13 mouse cellular contexts compared by ENCODE assay signal in the genomic region with DNA sequence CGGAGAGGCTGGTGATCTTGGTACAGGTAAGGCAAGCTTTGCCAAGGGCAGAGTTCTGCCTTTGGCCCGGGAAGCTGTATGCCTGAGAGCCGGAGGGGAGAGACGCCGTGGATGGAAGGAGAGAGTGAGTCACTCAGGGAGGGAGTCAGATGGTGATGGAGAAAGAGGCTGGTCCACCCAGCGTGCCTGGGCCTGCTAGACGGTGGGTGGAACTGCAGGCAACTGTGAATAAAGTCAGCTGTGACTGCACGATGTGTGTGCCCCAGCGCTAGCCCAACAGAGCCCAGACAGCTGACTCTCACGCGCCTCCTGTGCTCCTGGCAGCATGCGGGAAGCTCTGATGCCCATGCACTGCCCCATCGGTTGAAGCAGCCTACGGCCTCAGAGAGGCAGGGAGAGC. TPM values are rescaled to one million over a fixed set of nuclear protein-coding genes. Genes with fewer than 3 reads are reported as not detected.
DNase-seq lines count a peak whose midpoint lies in the region; ATAC-seq and TF ChIP-seq lines count a peak whose summit lies in the region.
"Had no signal": no experiment of that assay in that cellular context is flagged by ENCODE, and none has a peak within 500 bp of the region (broad histone marks: within the 10 kb centered on the region; RNA-seq: fewer than 3 reads in every experiment).

No protein-coding gene starts in this region.

- 43% methylated on average over 14 of the region's 14 CpGs for WGBS in olfactory bulb, adult 2 months
- WGBS in hindbrain, embryonic 12.5 days: 94% methylated on average over 14 of the region's 14 CpGs

- no peak overlapping the region for H3K4me2 ChIP-seq in hindbrain, embryonic 12.5 days (replicated peaks)
- H3K4me2 ChIP-seq: heart, embryonic 13.5 days; limb, embryonic 12.5 days had no signal

- TF ChIP-seq POLR2A in olfactory bulb, adult 2 months (IDR thresholded peaks at IDR 0.05; ENCODE audit: insufficient read depth, low read depth, low read length): no peak

- H3K9ac ChIP-seq in hindbrain, embryonic 12.5 days: no peak overlapping the region
- H3K9ac ChIP-seq: forebrain, postnatal 0 days; heart, embryonic 13.5 days; limb, embryonic 12.5 days had no signal

- peaks cover 52% of the 10 kb centered on the region for H3K4me1 ChIP-seq in olfactory bulb, adult 2 months (ENCODE audit: control insufficient read depth, insufficient read depth, low read length)
- H3K4me1 ChIP-seq in hindbrain, embryonic 12.5 days: peaks cover 15% of the 10 kb centered on the region; the same call in 1 of the 2 replicates

- H3K9me3 ChIP-seq in hindbrain, embryonic 12.5 days (replicated peaks): no peaks in the 10 kb centered on the region
- H3K9me3 ChIP-seq: heart, embryonic 13.5 days; limb, embryonic 12.5 days had no signal

- ATAC-seq in activated CD4-positive, CD25-positive, alpha-beta regulatory T cell, adult 4 months: no peak
- no peak for ATAC-seq in hindbrain, embryonic 12.5 days (ENCODE audit: low FRiP score)
- ATAC-seq: forebrain, postnatal 0 days had no signal

- peaks cover 81% of the 10 kb centered on the region for H3K36me3 ChIP-seq in hindbrain, embryonic 12.5 days

- H3K27ac ChIP-seq in olfactory bulb, adult 2 months (ENCODE audit: insufficient read depth, low read depth, low read length): peak overlapping the region; percentile 76
- H3K27ac ChIP-seq in hindbrain, embryonic 12.5 days: no peak overlapping the region
- H3K27ac ChIP-seq: heart, embryonic 13.5 days had no signal

- no peak for TF ChIP-seq CTCF in olfactory bulb, adult 2 months (IDR thresholded peaks at IDR 0.05; ENCODE audit: insufficient read depth, low read depth, low read length)

- peak; percentile 35 for DNase-seq in adrenal gland, adult 2 months
- no peak for DNase-seq in adrenal gland, adult 8-10 months
- DNase-seq in urinary bladder, adult 18-20 months (ENCODE audit: low spot score in 2 of 2): peak; percentile 73 to 88
- no peak for DNase-seq in urinary bladder, postnatal 10 days (ENCODE audit: low spot score)
- no peak for DNase-seq in yolk sac, embryonic 10.5 days (ENCODE audit: low spot score)
- DNase-seq: embryo, embryonic 11 days; forebrain, postnatal 0 days; thymus, postnatal 14 days had no signal

- H3K4me3 ChIP-seq in olfactory bulb, adult 2 months (ENCODE audit: insufficient read depth, low read depth, low read length): no peak overlapping the region
- no peak overlapping the region for H3K4me3 ChIP-seq in hindbrain, embryonic 12.5 days
- H3K4me3 ChIP-seq: heart, embryonic 13.5 days; limb, embryonic 12.5 days had no signal

- H3K27me3 ChIP-seq in hindbrain, embryonic 12.5 days: no peaks in the 10 kb centered on the region
- H3K27me3 ChIP-seq: heart, embryonic 13.5 days; limb, embryonic 12.5 days had no signal

RNA-seq across cellular contexts. Expression of gene Ptprf, which starts 45.4 kb away (rescaled TPM):
- total RNA-seq in adrenal gland, adult 2 months (2021): 10 to 100 TPM; 34.9 to 87.8 TPM
- 43.2 and 43.3 TPM in 2 replicates for polyA plus RNA-seq in adrenal gland, adult 2 months (2012; rRNA removed)
- 10 to 100 TPM; 49.6 to 81.8 (median 63.1) TPM for total RNA-seq in adrenal gland, adult 8-10 months (2022)
- polyA plus RNA-seq in olfactory bulb, adult 2 months (2012; ENCODE audit: insufficient read depth, insufficient read length, low replicate concordance, missing spikeins): not detected in 2 replicates
- polyA plus RNA-seq in activated CD4-positive, CD25-positive, alpha-beta regulatory T cell, adult 4 months (2017; shearing (Covaris generic)): under 1 TPM; 0.31 to 0.34 TPM
- polyA plus RNA-seq in hindbrain, embryonic 12.5 days (2016; fragmentation: Nextera tagmentation; extraction: Ambion mirVana): 131 and 137 TPM in 2 replicates

Comparison
In these comparisons a context has a peak if more than half of its experiments do, and no peak if none do; other contexts are left out.
1. DNase-seq: peak in adrenal gland, adult 2 months (single experiment) and urinary bladder, adult 18-20 months (2 of 2); none in adrenal gland, adult 8-10 months (single experiment), urinary bladder, postnatal 10 days (single experiment) and yolk sac, embryonic 10.5 days (single experiment).